12 mouse cellular contexts compared by ENCODE assay signal in the genomic region with DNA sequence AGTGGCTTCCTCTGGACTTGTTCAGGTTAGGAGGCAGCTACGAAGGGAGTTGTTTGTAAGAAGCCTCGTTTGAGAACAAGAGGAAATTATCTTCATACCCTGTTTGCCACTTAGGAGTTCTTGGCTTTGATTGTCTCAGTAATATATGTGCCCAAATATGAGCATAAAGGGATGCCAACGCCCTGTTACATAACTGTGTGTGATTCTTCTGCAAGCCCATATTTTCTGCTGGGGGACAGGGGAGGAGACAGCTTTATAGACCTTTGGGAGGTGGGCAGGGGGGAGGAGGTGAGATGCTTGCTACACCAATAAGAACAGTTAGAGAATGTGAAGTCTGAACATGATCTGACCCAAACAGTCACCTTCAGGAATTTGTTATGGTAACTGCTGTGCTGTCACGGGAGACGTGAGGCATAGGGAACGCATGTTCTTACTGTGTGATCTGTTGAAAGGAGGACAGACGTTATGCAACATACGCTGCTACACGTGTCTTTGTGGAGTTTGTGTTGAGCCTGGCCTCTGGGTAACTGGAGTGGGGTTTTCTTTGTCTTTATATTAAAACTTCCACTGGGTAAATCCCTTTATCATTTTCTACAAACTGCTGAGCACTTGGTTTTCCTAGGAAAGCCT.
DNase-seq lines count a peak whose midpoint lies in the region; ATAC-seq and TF ChIP-seq lines count a peak whose summit lies in the region.
"Had no signal": no experiment of that assay in that cellular context is flagged by ENCODE, and none has a peak within 500 bp of the region (broad histone marks: within the 10 kb centered on the region; RNA-seq: fewer than 3 reads in every experiment).

No protein-coding gene starts in this region.

- peak overlapping the region; percentile 66 for H3K27ac ChIP-seq in heart, embryonic 16.5 days (ENCODE audit: low read length)
- H3K27ac ChIP-seq in liver, embryonic 16.5 days (ENCODE audit: low read length): no peak overlapping the region
- H3K27ac ChIP-seq in liver, embryonic 11.5 days (ENCODE audit: low read depth, low read length): no peak overlapping the region
- H3K27ac ChIP-seq in limb, embryonic 15.5 days: peak overlapping the region; percentile 29; the same call in 1 of the 2 replicates
- H3K27ac ChIP-seq in intestine, postnatal 0 days (ENCODE audit: low read depth, low read length): no peak overlapping the region
- H3K27ac ChIP-seq: forebrain, embryonic 12.5 days; hindbrain, postnatal 0 days; liver, embryonic 12.5 days had no signal

- no peak for TF ChIP-seq CTCF in intestine, postnatal 0 days (IDR thresholded peaks at IDR 0.05; ENCODE audit: low read depth)

- no peaks in the 10 kb centered on the region for H3K9me3 ChIP-seq in heart, embryonic 16.5 days (replicated peaks; ENCODE audit: control insufficient read depth, low read length)
- no peaks in the 10 kb centered on the region for H3K9me3 ChIP-seq in liver, embryonic 16.5 days (replicated peaks; ENCODE audit: control insufficient read depth, low read length)
- no peaks in the 10 kb centered on the region for H3K9me3 ChIP-seq in liver, embryonic 11.5 days (ENCODE audit: control insufficient read depth, low read length)
- H3K9me3 ChIP-seq in limb, embryonic 15.5 days: no peaks in the 10 kb centered on the region
- H3K9me3 ChIP-seq in intestine, postnatal 0 days (ENCODE audit: control insufficient read depth): no peaks in the 10 kb centered on the region
- H3K9me3 ChIP-seq: forebrain, embryonic 12.5 days; liver, embryonic 12.5 days had no signal

- DNase-seq in heart, postnatal 14 days: no peak
- DNase-seq in liver, embryonic 11.5 days (ENCODE audit: low spot score): no peak
- DNase-seq in fat pad, adult 2 months (ENCODE audit: extremely low read depth, low read depth, low spot score): peak; percentile 80
- DNase-seq: adrenal gland, postnatal 25 days; gastrocnemius, postnatal 36 days had no signal

- no peak overlapping the region for H3K4me2 ChIP-seq in heart, embryonic 16.5 days (ENCODE audit: low read depth, low read length)
- no peak overlapping the region for H3K4me2 ChIP-seq in liver, embryonic 16.5 days (ENCODE audit: low read depth, low read length)
- no peak overlapping the region for H3K4me2 ChIP-seq in liver, embryonic 11.5 days
- H3K4me2 ChIP-seq in limb, embryonic 15.5 days: no peak overlapping the region
- H3K4me2 ChIP-seq in intestine, postnatal 0 days (replicated peaks; ENCODE audit: low read depth): no peak overlapping the region
- H3K4me2 ChIP-seq: forebrain, embryonic 12.5 days; liver, embryonic 12.5 days had no signal

- ATAC-seq in heart, embryonic 16.5 days (replicated peaks; ENCODE audit: extremely low read depth, insufficient read depth, low FRiP score): 0 out of 2 replicates have a peak, but pooled peaks have one; percentile 24
- ATAC-seq in liver, embryonic 16.5 days (ENCODE audit: low read depth): peak; percentile 32; the same call in 1 of the 2 replicates
- ATAC-seq in liver, embryonic 11.5 days (replicated peaks; ENCODE audit: low FRiP score): no peak
- ATAC-seq in limb, embryonic 15.5 days (ENCODE audit: insufficient number of reproducible peaks, low FRiP score, low TSS enrichment, low read depth): no peak
- ATAC-seq in intestine, postnatal 0 days: no peak
- ATAC-seq: hindbrain, postnatal 0 days; liver, embryonic 12.5 days had no signal

- H3K4me1 ChIP-seq in heart, embryonic 16.5 days (ENCODE audit: control insufficient read depth, insufficient read depth, low read length): peaks cover 32% of the 10 kb centered on the region
- no peaks in the 10 kb centered on the region for H3K4me1 ChIP-seq in liver, embryonic 16.5 days (ENCODE audit: control insufficient read depth, low read depth, low read length)
- no peaks in the 10 kb centered on the region for H3K4me1 ChIP-seq in liver, embryonic 11.5 days (replicated peaks; ENCODE audit: control insufficient read depth, insufficient read depth, low read length)
- H3K4me1 ChIP-seq in limb, embryonic 15.5 days: peaks cover 29% of the 10 kb centered on the region
- peaks cover 7% of the 10 kb centered on the region; the same call in 1 of the 2 replicates for H3K4me1 ChIP-seq in intestine, postnatal 0 days (replicated peaks; ENCODE audit: control insufficient read depth, insufficient read depth, low read length)
- H3K4me1 ChIP-seq: liver, embryonic 12.5 days had no signal

- WGBS in heart, embryonic 16.5 days: 43% methylated on average over 9 of the region's 9 CpGs
- WGBS in liver, embryonic 16.5 days (ENCODE audit: insufficient replicate concordance): 56% methylated on average over 9 of the region's 9 CpGs
- 68% methylated on average over 9 of the region's 9 CpGs for WGBS in liver, embryonic 11.5 days
- 42% methylated on average over 9 of the region's 9 CpGs for WGBS in limb, embryonic 15.5 days
- WGBS in intestine, postnatal 0 days: 54% methylated on average over 9 of the region's 9 CpGs

- H3K27me3 ChIP-seq in heart, embryonic 16.5 days (ENCODE audit: control insufficient read depth, insufficient read depth, low read length): no peaks in the 10 kb centered on the region
- H3K27me3 ChIP-seq in liver, embryonic 16.5 days (ENCODE audit: control insufficient read depth, insufficient read depth, low read depth, low read length): no peaks in the 10 kb centered on the region
- no peaks in the 10 kb centered on the region for H3K27me3 ChIP-seq in liver, embryonic 11.5 days (replicated peaks; ENCODE audit: control insufficient read depth, insufficient read depth, low read length)
- H3K27me3 ChIP-seq in limb, embryonic 15.5 days: no peaks in the 10 kb centered on the region
- H3K27me3 ChIP-seq in intestine, postnatal 0 days (replicated peaks; ENCODE audit: control insufficient read depth, insufficient read depth, low read length): no peaks in the 10 kb centered on the region
- H3K27me3 ChIP-seq: forebrain, embryonic 12.5 days; liver, embryonic 12.5 days had no signal

- intact Hi-C loops in heart, postnatal 14 days (cut with DNase I): no loop called here

- H3K36me3 ChIP-seq in heart, embryonic 16.5 days (ENCODE audit: control insufficient read depth, insufficient read depth): peaks cover 2% of the 10 kb centered on the region; the same call in 1 of the 2 replicates
- H3K36me3 ChIP-seq in liver, embryonic 16.5 days (ENCODE audit: control insufficient read depth, insufficient read depth): no peaks in the 10 kb centered on the region
- H3K36me3 ChIP-seq in liver, embryonic 11.5 days (ENCODE audit: control insufficient read depth, insufficient read depth, low read length): no peaks in the 10 kb centered on the region
- no peaks in the 10 kb centered on the region for H3K36me3 ChIP-seq in limb, embryonic 15.5 days
- H3K36me3 ChIP-seq in intestine, postnatal 0 days (ENCODE audit: control insufficient read depth, insufficient read depth): no peaks in the 10 kb centered on the region
- H3K36me3 ChIP-seq: forebrain, embryonic 12.5 days; liver, embryonic 12.5 days had no signal

- no peak overlapping the region for H3K4me3 ChIP-seq in heart, embryonic 16.5 days (ENCODE audit: low read length)
- no peak overlapping the region for H3K4me3 ChIP-seq in liver, embryonic 16.5 days (ENCODE audit: low read depth, low read length)
- H3K4me3 ChIP-seq in liver, embryonic 11.5 days (ENCODE audit: low read depth, low read length): no peak overlapping the region
- H3K4me3 ChIP-seq in limb, embryonic 15.5 days: no peak overlapping the region
- no peak overlapping the region for H3K4me3 ChIP-seq in intestine, postnatal 0 days (ENCODE audit: low read depth, low read length)
- H3K4me3 ChIP-seq: forebrain, embryonic 12.5 days; liver, embryonic 12.5 days had no signal

- peak overlapping the region; percentile 31 for H3K9ac ChIP-seq in heart, embryonic 16.5 days (ENCODE audit: low read length)
- H3K9ac ChIP-seq in liver, embryonic 16.5 days (ENCODE audit: low read depth, low read length): no peak overlapping the region
- H3K9ac ChIP-seq in liver, embryonic 11.5 days (ENCODE audit: low read depth, low read length): no peak overlapping the region
- no peak overlapping the region for H3K9ac ChIP-seq in limb, embryonic 15.5 days
- H3K9ac ChIP-seq in intestine, postnatal 0 days (ENCODE audit: low read depth, low read length): no peak overlapping the region
- H3K9ac ChIP-seq: forebrain, embryonic 12.5 days; liver, embryonic 12.5 days had no signal

Comparison
In these comparisons a context has a peak if more than half of its experiments do, and no peak if none do; other contexts are left out.
1. ATAC-seq: peak in heart, embryonic 16.5 days (single experiment) and liver, embryonic 16.5 days (single experiment); none in liver, embryonic 11.5 days (single experiment), limb, embryonic 15.5 days (single experiment) and intestine, postnatal 0 days (single experiment).
2. H3K27ac ChIP-seq: peak in heart, embryonic 16.5 days (single experiment) and limb, embryonic 15.5 days (single experiment); none in liver, embryonic 16.5 days (single experiment), liver, embryonic 11.5 days (single experiment) and intestine, postnatal 0 days (single experiment).